Mouse (Mus musculus) liver, postnatal 0 days (tissue): ENCODE results near the gene Rbm12. TPM values are rescaled to one million over a fixed set of nuclear protein-coding genes. Genes with fewer than 3 reads are reported as not detected.

Source experiments
- ATAC-seq: fragments of 200-750 bp; cut with Nextera tagmentation; 2 replicates; pipeline ENCODE4 v1.8.0; 2017; ENCODE audit warnings: mild to moderate bottlenecking, moderate library complexity
- DNase-seq: peaks from one replicate; pipeline ENCODE4 v3.0.0-alpha.2; 2016
- H3K27ac ChIP-seq: fragments of 300-500 bp; sonication (generic); 2 replicates; pipeline ENCODE4 v1.5.1; 2014; ENCODE audit warnings: antibody characterized with exemption, moderate library complexity, mild to moderate bottlenecking, low read depth
- H3K27me3 ChIP-seq: fragments of 300-500 bp; sonication (generic); 2 replicates; pipeline ENCODE4 v1.6.1; 2014; ENCODE audit warnings: low read length, control low read depth, mixed read lengths; ENCODE audit not compliant: insufficient read depth
- H3K36me3 ChIP-seq: fragments of 300-500 bp; sonication (generic); replicated peaks from 2 replicates; pipeline ENCODE4 v1.6.1; 2014; ENCODE audit warnings: mild to moderate bottlenecking, control low read depth, low read length, moderate library complexity, mixed read lengths; ENCODE audit not compliant: insufficient read depth
- H3K4me1 ChIP-seq: fragments of 300-500 bp; sonication (generic); 2 replicates; pipeline ENCODE4 v1.6.1; 2014; ENCODE audit warnings: antibody characterized with exemption, mild to moderate bottlenecking, control low read depth; ENCODE audit not compliant: insufficient read depth
- H3K4me2 ChIP-seq: fragments of 300-500 bp; sonication (generic); 2 replicates; pipeline ENCODE4 v1.6.1; 2014; ENCODE audit warnings: low read depth, mild to moderate bottlenecking, low read length, moderate library complexity, mixed read lengths
- H3K4me3 ChIP-seq: fragments of 300-500 bp; sonication (generic); 2 replicates; pipeline ENCODE4 v1.5.1; 2014; ENCODE audit warnings: low read depth, low read length
- H3K9ac ChIP-seq: fragments of 300-500 bp; sonication (generic); replicated peaks from 2 replicates; pipeline ENCODE4 v1.6.1; 2014; ENCODE audit warnings: mild to moderate bottlenecking, moderate library complexity
- H3K9me3 ChIP-seq: fragments of 300-500 bp; sonication (generic); 2 replicates; pipeline ENCODE4 v1.6.1; 2016; ENCODE audit warnings: mild to moderate bottlenecking, control low read depth, low read length, mixed read lengths
- CTCF ChIP-seq: sonication (generic); IDR thresholded peaks from 2 replicates; pipeline ENCODE4 v1.5.1; 2016; ENCODE audit warnings: antibody characterized with exemption, low read depth
- EP300 ChIP-seq: IDR thresholded peaks from 2 replicates; pipeline ENCODE4 v1.6.1; 2016; ENCODE audit warnings: antibody characterized with exemption, low read depth, mild to moderate bottlenecking
- WGBS: fragments of 180-500 bp; shearing (Covaris S2); extraction: QIAGEN DNeasy Blood & Tissue Kit; methylation state at CpG from one replicate; pipeline ENCODE4 v1.1.7; 2014; ENCODE audit not compliant: insufficient replicate concordance; 5-methylcytosine and 5-hydroxymethylcytosine counted together
- polyA plus RNA-seq: library from polyadenylated mRNA; unstranded; fragments of >200 nt; fragmentation: Nextera tagmentation; extraction: Ambion mirVana; gene quantifications from 2 replicates; pipeline ENCODE4 v1.2.1, GENCODE M21; 2015

Gene Rbm12
- 5.5 and 5.7 TPM in 2 replicates for polyA plus RNA-seq

DNA sequence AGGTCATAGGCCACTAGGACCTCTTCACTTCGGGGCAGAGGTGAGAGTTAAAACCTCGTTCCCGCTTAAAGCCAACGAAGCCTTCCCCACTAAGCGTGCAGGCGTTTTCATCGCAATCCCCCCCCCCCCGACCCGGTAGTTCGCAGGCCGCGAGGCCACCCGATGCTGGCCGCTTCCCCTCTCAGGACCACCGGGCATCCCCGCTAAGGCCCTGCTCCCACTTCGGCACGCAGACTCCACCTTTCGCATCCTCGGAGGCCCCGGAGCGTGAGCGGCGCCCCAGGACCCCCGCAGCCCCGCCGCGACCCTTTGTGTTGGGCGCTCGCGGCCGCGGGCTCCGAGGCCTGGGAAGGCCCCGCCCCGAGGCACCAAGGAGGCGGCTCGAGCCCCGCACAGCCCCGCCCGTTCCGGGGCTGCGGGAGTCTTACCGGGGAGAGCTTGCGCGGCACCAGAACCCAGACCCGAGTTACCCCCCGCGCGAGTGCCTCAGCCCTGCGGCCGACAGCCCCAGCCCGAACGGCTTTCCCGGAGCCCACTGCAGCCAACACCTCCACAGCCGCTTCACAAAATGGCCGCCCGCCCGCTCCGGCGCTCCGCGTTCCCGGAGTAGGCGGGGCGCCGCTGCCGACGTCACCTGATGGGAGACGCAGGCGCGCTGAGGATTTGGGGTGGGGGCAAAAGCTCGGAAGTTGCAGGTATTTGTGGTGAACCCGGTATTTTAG is at the start of gene Rbm12, which contains the start of gene Cpne1:
Gene Rbm12 (minus strand): TSS at position 621 of the 722 bp plus-strand sequence.
Gene Cpne1 (minus strand): TSS at position 608 of the 722 bp plus-strand sequence.
- peak within 1 kb of the TSS; percentile 89 for H3K4me2 ChIP-seq
- peak; percentile 92 for ATAC-seq

DNA sequence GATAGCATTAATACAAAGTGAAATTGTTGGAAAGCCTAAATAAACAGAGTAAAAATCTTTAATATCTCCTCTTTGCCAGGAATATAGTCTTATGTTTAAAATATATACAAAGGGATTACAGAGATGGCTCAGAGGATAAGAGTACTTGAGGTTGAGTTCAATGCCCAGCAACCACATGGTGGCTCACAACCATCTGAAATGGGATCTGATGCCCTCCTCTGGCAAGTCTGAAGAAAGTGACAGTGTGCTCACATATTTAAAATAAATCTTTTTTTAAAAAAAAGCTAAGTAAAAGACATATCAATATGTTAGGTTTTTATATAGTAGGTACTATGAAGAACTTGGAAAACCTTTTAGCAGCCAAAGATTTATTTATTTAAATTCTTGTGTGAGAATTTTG is 39.8 kb upstream of the Rbm12 start:
- H3K36me3 ChIP-seq: peaks cover 81% of the 10 kb centered on the region

More for the DNA sequence above, at the start of gene Rbm12, which contains the start of gene Cpne1:
- WGBS: 1% methylated on average over 72 of the region's 74 CpGs
- H3K36me3 ChIP-seq: peaks cover 3% of the 10 kb centered on the region; the same call in 1 of the 2 replicates
- H3K9me3 ChIP-seq: no peaks in the 10 kb centered on the region
- peak within 1 kb of the TSS; percentile 90 for H3K9ac ChIP-seq
- peak within 1 kb of the TSS; percentile 87 for H3K27ac ChIP-seq
- H3K27me3 ChIP-seq: no peaks in the 10 kb centered on the region
- TF ChIP-seq EP300 (no peak; the same call in 1 of the 2 replicates), CTCF (no peak)
- peaks cover 15% of the 10 kb centered on the region for H3K4me1 ChIP-seq
- DNase-seq: peak; percentile 94
- peak within 1 kb of the TSS; percentile 90 for H3K4me3 ChIP-seq

DNA sequence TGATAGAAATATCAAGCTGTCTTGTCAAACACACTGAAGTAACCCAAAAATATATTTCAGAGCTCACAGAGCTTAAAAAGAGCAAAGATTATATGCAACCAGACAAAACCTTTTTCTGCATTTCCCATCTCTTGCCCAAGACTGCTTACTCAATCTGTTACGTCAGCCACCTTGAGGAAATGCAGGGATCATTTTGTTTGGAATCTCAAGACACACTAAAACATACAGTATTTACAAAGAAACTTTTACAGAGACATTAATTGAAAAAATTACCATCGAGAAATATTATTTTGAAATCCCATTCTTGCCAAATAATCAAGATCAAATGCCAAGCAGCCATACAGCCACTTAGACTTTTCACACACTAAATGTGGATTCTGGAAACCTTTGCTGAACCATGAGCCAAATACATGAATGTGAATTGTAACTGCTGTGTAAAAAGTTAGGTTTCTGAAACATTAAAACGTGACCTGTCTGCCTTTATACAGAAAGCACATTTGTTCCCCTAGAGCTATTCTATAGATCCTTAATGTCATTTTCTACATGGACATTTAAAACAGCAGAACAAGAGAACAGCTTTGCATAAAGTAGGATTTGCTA is 35.6 kb upstream of the Rbm12 start:
- Histone ChIP-seq H3K27me3 (no peaks in the 10 kb centered on the region), H3K4me3 (no peak overlapping the region), H3K36me3 (peaks cover 53% of the 10 kb centered on the region), H3K4me1 (0 out of 2 replicates have a peak, but pooled peaks cover 4% of the 10 kb centered on the region), H3K27ac (no peak overlapping the region), H3K9ac (no peak overlapping the region), H3K4me2 (no peak overlapping the region), H3K9me3 (no peaks in the 10 kb centered on the region)
- TF ChIP-seq CTCF (no peak), EP300 (no peak)
- ATAC-seq: no peak
- 80% methylated on average over 3 of the region's 3 CpGs for WGBS
- no peak for DNase-seq

More for the DNA sequence above, 39.8 kb upstream of the Rbm12 start:
- Histone ChIP-seq H3K4me1 (no peaks in the 10 kb centered on the region; the same call in 1 of the 2 replicates), H3K4me2 (no peak overlapping the region), H3K27me3 (no peaks in the 10 kb centered on the region), H3K9me3 (no peaks in the 10 kb centered on the region), H3K27ac (no peak overlapping the region), H3K9ac (no peak overlapping the region), H3K4me3 (no peak overlapping the region)
- ATAC-seq (no peak), DNase-seq (no peak)
- TF ChIP-seq CTCF: no peak
- TF ChIP-seq EP300: no peak

DNA sequence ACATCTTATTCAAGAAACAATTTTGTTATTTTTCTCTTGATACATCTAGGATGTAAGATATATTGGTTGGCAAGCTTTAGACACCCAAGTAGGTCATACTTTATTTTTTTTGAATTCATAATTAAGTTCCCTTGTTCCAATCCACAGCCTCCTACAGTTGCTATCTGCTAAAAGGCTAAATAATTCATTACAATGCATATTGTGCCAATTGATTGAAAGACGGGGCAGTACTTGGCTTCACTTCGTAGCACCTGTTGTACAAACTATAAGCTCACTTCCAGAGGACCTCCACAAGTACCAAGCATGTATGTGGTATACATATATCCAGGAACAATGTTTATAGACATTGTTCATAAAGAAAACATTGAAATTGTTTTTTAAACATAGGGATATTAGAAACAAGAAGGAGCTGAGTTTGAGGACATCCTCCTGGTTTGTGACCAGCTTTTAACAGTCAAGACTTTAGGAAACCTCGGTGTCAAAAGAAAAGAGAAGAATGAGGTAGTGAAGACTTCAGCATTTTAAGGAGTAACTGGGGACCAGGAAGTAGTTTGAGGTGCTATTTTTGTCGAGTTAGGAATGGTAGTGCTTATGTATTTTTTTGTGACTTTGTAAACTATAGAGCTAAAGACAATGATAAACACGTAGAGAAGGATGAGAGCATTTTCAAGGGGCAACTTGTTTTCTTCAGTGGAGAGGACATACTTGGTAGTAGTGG is 34.7 kb upstream of the Rbm12 start:
- ATAC-seq (no peak), DNase-seq (no peak)
- Histone ChIP-seq H3K27ac (no peak overlapping the region), H3K4me2 (no peak overlapping the region), H3K27me3 (no peaks in the 10 kb centered on the region), H3K4me3 (no peak overlapping the region), H3K9ac (no peak overlapping the region), H3K9me3 (no peaks in the 10 kb centered on the region), H3K36me3 (peaks cover 54% of the 10 kb centered on the region), H3K4me1 (0 out of 2 replicates have a peak, but pooled peaks cover 4% of the 10 kb centered on the region)
- WGBS: 61% methylated on average over 5 of the region's 5 CpGs
- TF ChIP-seq CTCF: no peak
- no peak for TF ChIP-seq EP300

DNA sequence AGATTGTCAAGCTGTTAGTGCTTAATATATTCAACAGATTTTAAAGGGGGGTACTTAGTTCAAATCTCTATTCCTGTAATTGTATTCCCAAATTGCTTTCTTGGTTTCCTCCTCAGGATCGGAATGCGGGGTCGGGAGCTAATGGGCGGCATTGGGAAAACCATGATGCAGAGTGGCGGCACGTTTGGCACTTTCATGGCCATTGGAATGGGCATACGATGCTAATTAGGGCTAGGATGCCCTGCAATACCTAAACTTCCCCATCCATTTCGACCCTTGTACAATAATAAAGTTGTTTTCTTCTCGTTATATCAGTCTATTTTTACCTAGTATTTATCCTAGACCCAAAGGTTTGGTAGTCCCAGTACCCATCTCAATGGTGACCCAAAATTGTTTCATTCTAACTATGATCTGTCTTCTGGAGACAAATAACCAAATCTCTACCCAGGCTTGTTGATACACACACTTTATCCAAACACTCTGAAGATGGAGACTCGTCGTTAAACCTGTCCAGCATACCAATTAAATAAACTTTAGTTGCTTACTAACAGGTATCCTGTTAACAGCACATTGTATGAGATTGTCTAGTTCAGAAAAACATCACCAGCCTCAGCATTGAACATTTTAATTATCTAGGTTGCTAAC is 33.8 kb upstream of the Rbm12 start:
- peaks cover 48% of the 10 kb centered on the region for H3K36me3 ChIP-seq
- TF ChIP-seq CTCF (no peak), EP300 (no peak)
- ATAC-seq (no peak), DNase-seq (no peak)
- no peak overlapping the region for H3K9ac ChIP-seq
- H3K27me3 ChIP-seq: no peaks in the 10 kb centered on the region
- no peaks in the 10 kb centered on the region for H3K9me3 ChIP-seq
- peak overlapping the region; percentile 88 for H3K4me2 ChIP-seq
- no peak overlapping the region for H3K4me3 ChIP-seq
- no peak overlapping the region for H3K27ac ChIP-seq
- WGBS: 60% methylated on average over 11 of the region's 11 CpGs
- 0 out of 2 replicates have a peak, but pooled peaks cover 4% of the 10 kb centered on the region for H3K4me1 ChIP-seq
